Mouse (Mus musculus): ENCODE results near the gene Mcoln3.

DNA sequence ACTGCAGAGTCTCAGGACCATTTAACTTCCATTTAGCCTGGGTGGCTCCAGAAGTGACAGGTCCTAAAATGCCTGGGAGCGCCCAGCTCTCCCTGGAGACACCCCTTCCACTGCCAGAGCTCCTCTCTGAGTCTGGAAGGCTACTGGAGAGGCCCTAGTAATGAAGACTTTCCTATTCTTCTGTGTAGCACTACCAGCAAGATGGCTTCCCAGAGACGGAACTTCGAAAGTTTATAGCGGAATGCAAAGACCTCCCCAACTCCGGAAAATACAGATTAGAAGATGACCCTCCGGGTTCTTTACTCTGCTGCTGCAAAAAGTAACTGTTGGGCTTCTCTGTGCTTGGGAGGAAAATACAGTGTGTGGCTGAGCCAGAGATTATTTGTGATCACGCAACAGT, 23.0 kb downstream of the Mcoln3 start:
- TF ChIP-seq POLR2A (IDR thresholded peaks at IDR 0.05; ENCODE audit: insufficient read length, low read depth): no peak
- no peak for TF ChIP-seq USF1 (IDR thresholded peaks at IDR 0.05; ENCODE audit: low read depth)
- TF ChIP-seq POLR2AphosphoS2 (IDR thresholded peaks at IDR 0.05; ENCODE audit: insufficient read length, low read depth): no peak
